Mouse (Mus musculus) right cerebral cortex, postnatal 36 days (tissue): ENCODE measurements around the gene Ern1.

Source experiments
- DNase-seq, 2 experiments: peaks; one replicate each; pipeline ENCODE4 v3.0.0; 2022; ENCODE audit warnings: low spot score in 2 of 2, mixed read lengths in 1 of 2

Ern1 gene

GRCm38 (mm10) chr11:106487733-106488115 is at the start of gene Ern1:
TSS of gene Ern1 (minus strand) at chr11:106487852.
- DNase-seq, result peak; percentile 90

DNA sequence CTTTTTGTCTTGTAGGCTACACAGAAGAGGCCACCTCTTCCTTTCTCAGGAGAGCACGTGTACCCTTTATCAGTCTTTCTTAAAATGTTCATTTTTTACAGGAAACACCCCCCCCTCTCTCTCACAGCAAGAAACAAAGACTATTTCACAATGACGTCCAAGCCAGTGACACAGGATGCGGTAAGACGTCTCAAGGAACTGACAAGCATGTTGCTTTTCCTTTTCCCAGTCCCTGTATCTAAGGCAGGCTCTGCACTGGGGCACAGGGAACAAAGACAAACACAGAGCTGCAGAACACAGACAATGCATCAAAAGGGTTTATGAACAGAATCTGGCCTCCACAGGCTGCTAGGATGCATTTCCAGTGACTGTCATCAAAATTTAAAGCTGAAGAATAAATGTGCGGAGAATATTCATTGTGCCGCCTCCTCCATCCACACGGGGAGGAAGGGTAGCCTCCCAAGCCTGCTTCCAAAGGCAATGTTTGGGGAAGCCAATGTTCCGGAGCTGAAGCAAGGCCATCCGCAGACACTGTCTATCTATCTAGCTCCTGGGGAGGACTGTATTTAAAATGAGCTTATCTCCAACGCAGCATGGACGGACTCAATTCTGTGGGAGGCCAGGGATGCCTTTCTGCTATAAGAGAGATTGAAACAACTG is 48.7 kb upstream of the Ern1 start:
- peak in 1 of 2 experiments; percentile 27 for DNase-seq

DNA sequence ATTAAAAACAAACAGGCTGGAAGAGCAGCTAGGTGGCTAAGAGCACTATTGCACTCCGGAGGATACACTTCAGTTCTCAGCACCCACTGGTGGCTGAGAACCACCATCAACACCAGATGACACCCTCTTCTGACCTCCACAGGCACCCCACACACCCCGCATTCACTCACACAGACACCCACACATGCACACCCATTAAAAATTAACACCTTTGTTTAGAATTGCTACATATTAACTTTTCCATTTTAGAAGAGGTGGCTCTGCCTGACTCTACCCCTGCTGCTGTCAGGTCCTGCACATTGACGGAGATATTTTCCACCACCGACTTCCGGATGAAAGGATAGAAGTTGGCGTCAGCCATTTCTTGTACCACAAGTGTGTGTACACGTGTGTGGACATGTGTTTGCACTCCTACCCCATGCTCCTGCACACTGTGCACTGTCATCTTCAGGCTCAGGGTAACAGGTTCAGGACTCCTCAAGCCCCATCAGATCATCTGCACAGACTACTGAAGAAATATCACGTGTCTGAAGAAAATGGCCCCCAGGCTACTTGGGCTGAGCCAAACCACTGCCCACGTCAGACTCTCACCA is 48.1 kb upstream of the Ern1 start:
- DNase-seq, result no peak

- DNase-seq, result no peak
Observed at GRCm38 (mm10) chr11:106532248-106532790, 44.7 kb upstream of the Ern1 start.

DNA sequence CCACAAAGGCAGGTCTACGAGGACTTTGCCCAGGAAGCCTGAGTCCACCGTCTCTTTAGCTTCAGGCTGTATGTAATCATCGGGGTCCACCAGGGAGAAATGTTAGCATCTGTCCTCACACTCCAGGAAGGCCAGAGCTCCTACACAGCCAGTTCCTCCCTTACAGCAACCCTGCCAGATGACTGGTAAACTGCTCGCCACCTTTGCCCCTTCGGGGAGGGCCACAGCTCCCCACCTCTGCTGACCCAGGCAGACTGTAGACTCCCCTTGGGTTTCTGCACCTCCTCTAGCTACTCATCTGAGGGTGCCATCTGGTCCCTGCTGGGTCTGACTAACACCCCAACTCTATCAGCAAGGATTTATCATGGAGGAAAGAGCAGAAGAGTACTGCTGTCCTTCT is 42.1 kb upstream of the Ern1 start:
- DNase-seq, result no peak

GRCm38 (mm10) chr11:106529113-106529512 is 41.5 kb upstream of the Ern1 start:
- DNase-seq, result no peak

DNA sequence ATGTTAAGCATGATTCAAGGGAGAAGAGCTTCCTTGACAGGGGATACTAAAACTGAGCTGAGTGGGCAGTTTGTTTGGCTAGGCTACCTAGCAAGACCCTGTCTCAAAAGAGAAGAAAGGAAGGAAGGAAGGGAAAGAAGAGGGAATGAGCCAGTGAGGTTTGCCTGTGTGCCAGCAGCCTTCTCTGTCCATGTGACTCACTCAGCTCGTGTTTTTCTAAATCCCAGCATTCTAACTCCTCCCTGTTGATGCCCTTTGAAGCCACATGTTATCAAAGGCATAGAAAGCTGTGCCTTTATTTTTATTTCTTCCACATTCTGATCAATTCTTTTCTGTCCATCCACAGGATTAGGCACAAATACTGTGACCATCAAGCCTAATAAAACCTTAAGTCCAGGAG is 40.3 kb upstream of the Ern1 start:
- DNase-seq, result no peak

DNA sequence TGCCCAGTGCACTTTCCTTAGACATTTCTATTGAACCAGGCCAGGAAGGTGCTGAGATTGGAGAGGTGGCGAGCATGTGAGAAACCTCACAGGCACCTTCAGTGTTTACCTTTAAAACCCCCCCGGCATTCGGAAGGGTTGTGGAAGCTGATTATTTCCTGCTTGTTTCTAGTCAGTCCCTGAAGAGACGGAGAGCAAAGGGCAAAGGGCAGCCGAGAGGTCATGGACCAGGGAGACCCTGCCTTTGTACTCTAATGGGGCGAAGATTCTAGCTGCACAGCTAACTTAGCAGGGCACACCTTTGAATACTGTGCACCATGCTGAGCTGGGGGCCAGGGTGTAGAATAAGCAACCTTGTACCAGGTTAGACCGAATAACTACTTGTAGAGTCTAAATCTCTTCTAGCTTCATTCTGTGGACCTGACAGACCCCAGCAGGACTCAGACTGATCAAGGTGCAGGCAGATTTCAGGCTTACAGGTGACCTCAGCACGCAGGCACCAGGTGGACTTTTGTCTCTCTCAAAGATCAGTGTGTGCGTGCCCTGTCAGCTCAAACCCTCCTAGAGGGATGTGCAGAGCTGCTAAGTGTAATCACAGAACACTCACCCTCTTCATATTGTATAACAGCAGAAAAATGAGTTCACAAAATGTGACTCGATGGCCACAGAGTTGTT is 39.6 kb upstream of the Ern1 start:
- DNase-seq, result no peak

GRCm38 (mm10) chr11:106522538-106522937 is 34.9 kb upstream of the Ern1 start:
- DNase-seq, result no peak

GRCm38 (mm10) chr11:106521612-106522011 is 34.0 kb upstream of the Ern1 start:
- no peak for DNase-seq

DNA sequence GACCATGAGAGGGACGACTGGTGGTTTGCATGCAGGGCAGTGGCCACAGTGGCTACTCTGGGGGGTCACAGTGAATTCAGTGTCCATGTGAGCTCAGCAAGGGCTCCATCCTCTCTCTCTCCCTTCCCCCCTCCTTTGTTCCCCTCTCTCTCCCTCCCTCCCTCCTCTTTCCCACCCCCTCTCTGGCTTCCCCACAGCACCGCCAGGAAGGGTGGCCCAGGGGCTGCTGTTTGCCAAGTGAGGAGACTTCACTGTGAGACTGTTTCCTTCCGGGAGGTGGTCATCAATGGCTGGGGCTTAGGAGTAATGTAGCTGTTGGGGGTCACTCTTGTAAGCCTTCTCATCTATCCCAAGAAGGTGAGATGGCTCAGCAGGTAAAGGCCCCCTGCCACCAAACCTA is 32.8 kb upstream of the Ern1 start:
- no peak for DNase-seq

DNA sequence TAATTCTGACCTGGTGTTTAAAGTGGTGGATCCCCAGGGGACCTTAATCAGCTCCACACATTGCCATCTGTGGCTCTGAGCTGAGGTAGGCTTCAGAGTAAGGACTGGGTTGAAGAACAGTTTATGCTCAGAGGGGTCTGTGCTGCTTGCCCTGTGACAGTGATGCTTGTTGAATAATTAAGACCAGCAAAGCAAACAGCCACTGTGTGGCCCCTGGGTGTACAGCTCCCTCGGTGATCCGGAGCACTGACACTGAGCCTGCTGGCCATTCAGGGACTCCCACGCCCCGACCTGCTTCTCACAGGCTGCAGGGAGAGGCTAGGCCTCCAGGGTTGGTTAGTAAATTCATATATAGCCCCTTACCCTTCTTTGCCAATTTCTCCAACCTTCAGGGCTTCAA is 31.9 kb upstream of the Ern1 start:
- no peak for DNase-seq

GRCm38 (mm10) chr11:106518391-106518790 is 30.7 kb upstream of the Ern1 start:
- no peak for DNase-seq

GRCm38 (mm10) chr11:106515079-106515745 is 27.6 kb upstream of the Ern1 start:
- peak in 1 of 2 experiments; percentile 19 for DNase-seq

DNA sequence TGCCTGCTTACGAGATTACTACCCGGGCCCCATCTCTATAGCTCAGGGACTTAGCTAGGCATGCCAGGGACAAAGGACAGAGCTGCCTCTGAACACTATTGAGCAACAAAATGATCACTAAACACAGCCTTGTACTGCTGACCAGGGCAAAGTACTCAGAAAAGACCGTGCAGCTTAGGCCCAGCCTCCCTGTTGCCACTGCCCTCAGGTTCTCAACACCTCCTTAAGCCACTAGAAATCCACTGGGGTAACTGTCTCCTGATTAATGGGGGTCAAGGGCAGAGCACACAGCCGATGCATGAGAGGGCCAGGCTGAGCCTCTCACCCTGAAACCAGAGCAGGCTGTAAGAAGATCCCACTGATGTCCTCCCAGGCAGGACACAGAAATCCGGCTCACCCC is 26.8 kb upstream of the Ern1 start:
- DNase-seq, result no peak

GRCm38 (mm10) chr11:106513166-106513565 is 25.5 kb upstream of the Ern1 start:
- DNase-seq, result no peak

DNA sequence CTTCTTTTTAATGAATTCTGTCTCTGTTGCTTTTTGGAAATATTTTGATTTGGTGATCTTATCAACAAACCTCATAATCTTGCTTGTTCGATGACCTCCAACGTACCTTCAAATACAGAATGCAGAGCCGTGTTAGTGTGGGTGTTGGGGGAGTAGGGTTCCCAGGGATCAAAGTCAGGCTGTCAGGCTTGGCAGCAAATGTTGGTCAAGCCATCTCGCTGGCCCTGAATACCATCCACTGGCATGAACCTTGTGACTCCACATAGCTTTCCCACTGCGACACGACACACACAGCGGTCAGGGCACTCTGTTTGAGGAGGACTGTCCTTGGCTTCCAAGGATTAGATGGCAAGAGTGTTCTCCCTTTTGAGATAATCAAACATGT is 24.3 kb upstream of the Ern1 start:
- DNase-seq, result no peak

DNA sequence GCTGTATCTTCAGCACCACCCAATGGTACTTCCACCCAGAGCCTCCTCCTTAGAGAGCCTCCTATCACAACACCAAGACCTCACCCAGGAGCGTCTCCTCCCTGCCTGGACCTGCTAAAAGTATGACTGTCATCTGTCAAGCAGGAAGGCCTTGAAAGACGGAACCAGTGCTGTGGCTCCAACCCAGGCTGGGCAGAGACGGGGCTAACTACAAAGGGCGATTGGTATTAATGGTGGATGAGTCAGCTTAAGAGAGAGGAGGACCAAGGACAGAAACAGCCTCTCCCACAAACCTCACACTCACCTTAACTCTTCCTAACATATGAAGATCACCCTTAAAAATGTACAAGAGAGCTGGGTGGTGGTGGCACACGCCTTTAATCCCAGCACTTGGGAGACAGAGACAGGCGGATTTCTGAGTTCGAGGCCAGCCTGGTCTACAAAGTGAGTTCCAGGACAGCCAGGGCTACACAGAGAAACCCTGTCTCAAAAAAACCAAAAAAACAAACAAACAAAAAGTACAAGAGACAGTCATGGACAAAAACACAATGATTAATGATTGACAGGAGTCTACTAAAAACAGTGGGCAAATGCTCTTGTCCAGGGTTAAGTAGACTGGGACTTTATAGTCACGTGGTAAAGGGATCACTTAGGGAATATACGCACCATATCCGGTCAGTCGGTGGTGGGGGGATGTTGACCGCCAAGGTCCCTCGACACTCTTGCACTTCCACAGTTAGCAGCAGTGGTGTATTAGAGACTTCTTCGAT is 23.8 kb upstream of the Ern1 start:
- DNase-seq, result no peak

DNA sequence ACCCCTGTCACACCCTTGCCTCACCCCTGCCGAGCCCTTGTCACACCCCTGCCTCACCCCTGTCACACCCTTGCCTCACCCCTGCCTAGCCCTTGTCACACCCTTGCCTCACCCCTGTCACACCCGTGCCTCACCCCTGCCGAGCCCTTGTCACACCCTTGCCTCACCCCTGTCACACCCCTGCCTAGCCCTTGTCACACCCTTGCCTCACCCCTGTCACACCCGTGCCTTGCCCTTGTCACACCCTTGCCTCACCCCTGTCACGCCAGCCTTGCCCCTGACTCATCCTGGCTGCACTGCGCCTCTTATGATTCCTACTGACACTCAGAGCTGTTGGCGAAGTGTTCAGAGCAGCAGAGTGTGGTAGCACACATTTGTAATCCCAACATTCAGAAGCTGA is 20.0 kb upstream of the Ern1 start:
- DNase-seq, result no peak

- DNase-seq, result no peak
Observed at GRCm38 (mm10) chr11:106506211-106506610, 18.6 kb upstream of the Ern1 start.

DNA sequence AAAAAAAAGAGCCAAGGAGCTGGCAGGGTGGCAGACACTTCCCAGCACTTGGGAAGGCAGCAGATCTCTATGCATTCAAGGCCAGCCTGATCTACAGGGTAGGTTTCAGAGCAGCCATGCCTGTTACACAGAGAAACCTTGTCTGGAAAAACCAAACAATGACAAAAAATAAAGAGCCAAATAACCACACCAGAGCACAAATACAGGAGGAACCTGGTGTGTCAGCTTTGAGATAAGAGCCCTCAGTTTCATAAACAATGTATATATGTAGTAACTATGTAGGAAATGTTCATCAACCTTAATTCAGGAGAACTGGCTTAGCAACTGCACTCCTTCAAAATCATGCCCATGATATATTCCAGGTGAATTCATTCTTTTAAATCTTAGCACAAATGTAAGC is 16.5 kb upstream of the Ern1 start:
- DNase-seq, result no peak

DNA sequence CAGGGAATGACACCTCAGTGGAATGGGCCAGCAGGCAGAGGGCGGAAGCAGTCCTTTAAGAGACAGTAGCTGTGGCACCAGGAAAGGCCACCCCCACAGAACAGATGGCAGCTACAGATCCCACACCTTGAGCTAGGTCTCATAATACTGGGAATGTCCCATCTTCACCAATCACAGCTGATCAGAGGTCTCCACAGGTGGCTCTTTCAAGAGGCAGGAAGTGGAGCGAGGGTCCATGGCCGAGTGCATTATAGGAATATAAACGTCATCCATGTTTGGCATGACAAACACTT is 15.7 kb upstream of the Ern1 start:
- DNase-seq, result peak; percentile 66 to 78
